12 mouse cellular contexts compared by ENCODE assay signal in genomic region chr8:88928675-88929377, GRCm38 (mm10).
DNase-seq lines count a peak whose midpoint lies in the region; ATAC-seq and TF ChIP-seq lines count a peak whose summit lies in the region.
"Had no signal": no experiment of that assay in that cellular context is flagged by ENCODE, and none has a peak within 500 bp of the region (broad histone marks: within the 10 kb centered on the region; RNA-seq: fewer than 3 reads in every experiment).

No protein-coding gene starts in this region.

- no peak for TF ChIP-seq EP300 in stomach, postnatal 0 days (optimal IDR thresholded peaks at IDR 0.05)

- H3K4me2 ChIP-seq in kidney, postnatal 0 days (ENCODE audit: low read length), result no peak overlapping the region
- no peak overlapping the region for H3K4me2 ChIP-seq in stomach, embryonic 14.5 days (replicated peaks; ENCODE audit: low read depth, low read length)
- no peak overlapping the region for H3K4me2 ChIP-seq in stomach, postnatal 0 days (replicated peaks; ENCODE audit: low read depth)
- H3K4me2 ChIP-seq: embryonic facial prominence, embryonic 15.5 days; hindbrain, embryonic 15.5 days had no signal

- 0 out of 2 replicates have a peak, but pooled peaks cover 5% of the 10 kb centered on the region for H3K4me1 ChIP-seq in kidney, postnatal 0 days (replicated peaks; ENCODE audit: insufficient read depth, low read length)
- no peaks in the 10 kb centered on the region; the same call in 1 of the 2 replicates for H3K4me1 ChIP-seq in stomach, embryonic 14.5 days (ENCODE audit: control insufficient read depth, insufficient read depth, low read length)
- no peaks in the 10 kb centered on the region for H3K4me1 ChIP-seq in stomach, postnatal 0 days (replicated peaks; ENCODE audit: control insufficient read depth, insufficient read depth)
- H3K4me1 ChIP-seq: embryonic facial prominence, embryonic 15.5 days had no signal

- no peak overlapping the region for H3K9ac ChIP-seq in kidney, postnatal 0 days (ENCODE audit: low read depth, low read length)
- no peak overlapping the region for H3K9ac ChIP-seq in stomach, embryonic 14.5 days (replicated peaks; ENCODE audit: low read depth, low read length)
- no peak overlapping the region for H3K9ac ChIP-seq in stomach, postnatal 0 days (ENCODE audit: low read length)
- H3K9ac ChIP-seq: embryonic facial prominence, embryonic 15.5 days; hindbrain, embryonic 15.5 days had no signal

- WGBS in kidney, postnatal 0 days, result 30% methylated on average over 7 of the region's 7 CpGs
- 22% methylated on average over 7 of the region's 7 CpGs for WGBS in stomach, embryonic 14.5 days
- 24% methylated on average over 7 of the region's 7 CpGs for WGBS in stomach, postnatal 0 days

- H3K4me3 ChIP-seq in kidney, postnatal 0 days (replicated peaks; ENCODE audit: low read depth, low read length), result no peak overlapping the region
- no peak overlapping the region for H3K4me3 ChIP-seq in stomach, embryonic 14.5 days (ENCODE audit: low read depth, low read length)
- H3K4me3 ChIP-seq in stomach, postnatal 0 days (ENCODE audit: low read depth, low read length), result no peak overlapping the region
- H3K4me3 ChIP-seq: embryonic facial prominence, embryonic 15.5 days; hindbrain, embryonic 15.5 days had no signal

- H3K27ac ChIP-seq in kidney, postnatal 0 days, result peak overlapping the region; percentile 31; the same call in 1 of the 2 replicates
- H3K27ac ChIP-seq in stomach, embryonic 14.5 days (ENCODE audit: low read length), result 0 out of 2 replicates have a peak overlapping the region, but pooled peaks have one; percentile 1
- no peak overlapping the region for H3K27ac ChIP-seq in stomach, postnatal 0 days (replicated peaks)
- H3K27ac ChIP-seq: embryonic facial prominence, embryonic 15.5 days; hindbrain, embryonic 15.5 days had no signal

- DNase-seq in kidney, postnatal 0 days (ENCODE audit: low spot score), result peak; percentile 45
- no peak for DNase-seq in kidney, adult 9 months
- DNase-seq in stomach, postnatal 0 days (ENCODE audit: low spot score), result no peak
- DNase-seq in kidney, postnatal 4 days, result peak; percentile 37 to 52
- no peak for DNase-seq in urinary bladder, postnatal 10 days (ENCODE audit: low spot score)
- no peak for DNase-seq in cerebellum, adult 11 months
- DNase-seq: gastrocnemius, postnatal 14 days; liver; thymus, postnatal 36 days had no signal

- no peaks in the 10 kb centered on the region for H3K27me3 ChIP-seq in kidney, postnatal 0 days (ENCODE audit: insufficient read depth, low read length)
- no peaks in the 10 kb centered on the region for H3K27me3 ChIP-seq in stomach, embryonic 14.5 days (ENCODE audit: control insufficient read depth, insufficient read depth, low read length)
- H3K27me3 ChIP-seq in stomach, postnatal 0 days (ENCODE audit: control insufficient read depth, insufficient read depth, low read length), result no peaks in the 10 kb centered on the region
- H3K27me3 ChIP-seq: embryonic facial prominence, embryonic 15.5 days; hindbrain, embryonic 15.5 days had no signal

- ATAC-seq in kidney, postnatal 0 days (replicated peaks; ENCODE audit: low FRiP score, low read depth), result no peak
- ATAC-seq in stomach, embryonic 14.5 days (ENCODE audit: insufficient number of reproducible peaks, insufficient read depth, low FRiP score, low read depth), result peak; percentile 18; the same call in 1 of the 2 replicates
- no peak for ATAC-seq in stomach, postnatal 0 days (ENCODE audit: low FRiP score, low TSS enrichment)

- no peak for TF ChIP-seq CTCF in kidney, postnatal 0 days (IDR thresholded peaks at IDR 0.05; ENCODE audit: low read depth)
- TF ChIP-seq CTCF in stomach, postnatal 0 days (IDR thresholded peaks at IDR 0.05; ENCODE audit: low read depth), result no peak

- no peaks in the 10 kb centered on the region for H3K9me3 ChIP-seq in kidney, postnatal 0 days (replicated peaks; ENCODE audit: low read length)
- H3K9me3 ChIP-seq in stomach, embryonic 14.5 days (ENCODE audit: control insufficient read depth, low read depth, low read length), result no peaks in the 10 kb centered on the region
- no peaks in the 10 kb centered on the region for H3K9me3 ChIP-seq in stomach, postnatal 0 days (ENCODE audit: control insufficient read depth, low read length)
- H3K9me3 ChIP-seq: embryonic facial prominence, embryonic 15.5 days; hindbrain, embryonic 15.5 days had no signal

- H3K36me3 ChIP-seq in kidney, postnatal 0 days (ENCODE audit: insufficient read depth, low read length), result no peaks in the 10 kb centered on the region
- H3K36me3 ChIP-seq in stomach, embryonic 14.5 days (ENCODE audit: control insufficient read depth, insufficient read depth, low read length), result no peaks in the 10 kb centered on the region
- no peaks in the 10 kb centered on the region for H3K36me3 ChIP-seq in stomach, postnatal 0 days (ENCODE audit: control insufficient read depth, insufficient read depth, low read length)
- H3K36me3 ChIP-seq: embryonic facial prominence, embryonic 15.5 days; hindbrain, embryonic 15.5 days had no signal

Comparison
In these comparisons a context has a peak if more than half of its experiments do, and no peak if none do; other contexts are left out.
1. DNase-seq: peak in kidney, postnatal 0 days (single experiment) and kidney, postnatal 4 days (2 of 2); none in kidney, adult 9 months (single experiment), stomach, postnatal 0 days (single experiment), urinary bladder, postnatal 10 days (single experiment) and cerebellum, adult 11 months (single experiment).